Mouse (Mus musculus): ENCODE data around the gene Il18r1. TPM values are rescaled to one million over a fixed set of nuclear protein-coding genes. Genes with fewer than 3 reads are reported as not detected.

Gene Il18r1
- 0.16 and 0.37 TPM in 2 replicates for polyA plus RNA-seq (2014; fragmentation: Nextera tagmentation; extraction: Ambion mirVana)

GRCm38 (mm10) chr1:40465477-40466430 is at the start of gene Il18r1:
Gene Il18r1 (plus strand): TSS chr1:40465552.
- Histone ChIP-seq H3K4me1 (ENCODE audit: control insufficient read depth, insufficient read depth, low read length) (no peaks in the 10 kb centered on the region), H3K36me3 (ENCODE audit: control insufficient read depth, insufficient read depth, low read length) (no peaks in the 10 kb centered on the region), H3K4me3 (ENCODE audit: low read length) (no peak within 1 kb of the TSS), H3K9ac (ENCODE audit: low read depth, low read length) (no peak within 1 kb of the TSS), H3K27ac (ENCODE audit: low read depth, low read length) (no peak within 1 kb of the TSS), H3K9me3 (ENCODE audit: control insufficient read depth, low read length) (no peaks in the 10 kb centered on the region), H3K4me2 (replicated peaks; ENCODE audit: low read depth, low read length) (0 out of 2 replicates have a peak within 1 kb of the TSS, but pooled peaks have one; percentile 8), H3K27me3 (ENCODE audit: control insufficient read depth, insufficient read depth, low read length) (no peaks in the 10 kb centered on the region)
- 45% methylated on average over 20 of the region's 20 CpGs for WGBS
- no peak for ATAC-seq (ENCODE audit: low FRiP score, low TSS enrichment)

GRCm38 (mm10) chr1:40417034-40417433 is 48.3 kb upstream of the Il18r1 start:
- WGBS: 82% methylated on average over 2 of the region's 2 CpGs
- H3K36me3 ChIP-seq (ENCODE audit: control insufficient read depth, insufficient read depth, low read length): no peaks in the 10 kb centered on the region

GRCm38 (mm10) chr1:40418512-40418911 is 46.8 kb upstream of the Il18r1 start:
- H3K27me3 ChIP-seq (ENCODE audit: control insufficient read depth, insufficient read depth, low read length): no peaks in the 10 kb centered on the region
- WGBS: 77% methylated on average over 5 of the region's 5 CpGs
- ATAC-seq (ENCODE audit: low FRiP score, low TSS enrichment): no peak
- H3K9me3 ChIP-seq (ENCODE audit: control insufficient read depth, low read length): no peaks in the 10 kb centered on the region
- no peak overlapping the region for H3K9ac ChIP-seq (ENCODE audit: low read depth, low read length)
- no peaks in the 10 kb centered on the region for H3K36me3 ChIP-seq (ENCODE audit: control insufficient read depth, insufficient read depth, low read length)
- H3K27ac ChIP-seq (ENCODE audit: low read depth, low read length): no peak overlapping the region
- H3K4me1 ChIP-seq (ENCODE audit: control insufficient read depth, insufficient read depth, low read length): no peaks in the 10 kb centered on the region
- no peak overlapping the region for H3K4me2 ChIP-seq (replicated peaks; ENCODE audit: low read depth, low read length)
- no peak overlapping the region for H3K4me3 ChIP-seq (ENCODE audit: low read length)

More at GRCm38 (mm10) chr1:40417034-40417433, 48.3 kb upstream of the Il18r1 start:
- Histone ChIP-seq H3K4me3 (ENCODE audit: low read length) (no peak overlapping the region), H3K9ac (ENCODE audit: low read depth, low read length) (no peak overlapping the region), H3K4me1 (ENCODE audit: control insufficient read depth, insufficient read depth, low read length) (no peaks in the 10 kb centered on the region), H3K9me3 (ENCODE audit: control insufficient read depth, low read length) (no peaks in the 10 kb centered on the region), H3K4me2 (replicated peaks; ENCODE audit: low read depth, low read length) (no peak overlapping the region), H3K27me3 (ENCODE audit: control insufficient read depth, insufficient read depth, low read length) (no peaks in the 10 kb centered on the region), H3K27ac (ENCODE audit: low read depth, low read length) (no peak overlapping the region)
- ATAC-seq (ENCODE audit: low FRiP score, low TSS enrichment): no peak

- no peak overlapping the region for H3K4me2 ChIP-seq (replicated peaks; ENCODE audit: low read depth, low read length)
These were observed 41.5 kb upstream of the Il18r1 start for GRCm38 (mm10) chr1:40423892-40424291.

GRCm38 (mm10) chr1:40427270-40427669 is 38.1 kb upstream of the Il18r1 start:
- Histone ChIP-seq H3K4me3 (ENCODE audit: low read length) (no peak overlapping the region), H3K9ac (ENCODE audit: low read depth, low read length) (no peak overlapping the region), H3K36me3 (ENCODE audit: control insufficient read depth, insufficient read depth, low read length) (no peaks in the 10 kb centered on the region), H3K4me2 (replicated peaks; ENCODE audit: low read depth, low read length) (no peak overlapping the region), H3K9me3 (ENCODE audit: control insufficient read depth, low read length) (no peaks in the 10 kb centered on the region), H3K27me3 (ENCODE audit: control insufficient read depth, insufficient read depth, low read length) (no peaks in the 10 kb centered on the region), H3K4me1 (ENCODE audit: control insufficient read depth, insufficient read depth, low read length) (no peaks in the 10 kb centered on the region), H3K27ac (ENCODE audit: low read depth, low read length) (no peak overlapping the region)
- 89% methylated on average over 9 of the region's 9 CpGs for WGBS
- ATAC-seq (ENCODE audit: low FRiP score, low TSS enrichment): no peak

More at GRCm38 (mm10) chr1:40423892-40424291, 41.5 kb upstream of the Il18r1 start:
- 90% methylated on average over 6 of the region's 6 CpGs for WGBS
- Histone ChIP-seq H3K4me1 (ENCODE audit: control insufficient read depth, insufficient read depth, low read length) (no peaks in the 10 kb centered on the region), H3K27me3 (ENCODE audit: control insufficient read depth, insufficient read depth, low read length) (no peaks in the 10 kb centered on the region), H3K9me3 (ENCODE audit: control insufficient read depth, low read length) (no peaks in the 10 kb centered on the region), H3K27ac (ENCODE audit: low read depth, low read length) (no peak overlapping the region), H3K9ac (ENCODE audit: low read depth, low read length) (no peak overlapping the region), H3K36me3 (ENCODE audit: control insufficient read depth, insufficient read depth, low read length) (no peaks in the 10 kb centered on the region), H3K4me3 (ENCODE audit: low read length) (no peak overlapping the region)
- ATAC-seq (ENCODE audit: low FRiP score, low TSS enrichment): no peak

- ATAC-seq (ENCODE audit: low FRiP score, low TSS enrichment): no peak
- Histone ChIP-seq H3K4me3 (ENCODE audit: low read length) (no peak overlapping the region), H3K9me3 (ENCODE audit: control insufficient read depth, low read length) (no peaks in the 10 kb centered on the region), H3K4me2 (replicated peaks; ENCODE audit: low read depth, low read length) (no peak overlapping the region), H3K4me1 (ENCODE audit: control insufficient read depth, insufficient read depth, low read length) (no peaks in the 10 kb centered on the region), H3K27me3 (ENCODE audit: control insufficient read depth, insufficient read depth, low read length) (no peaks in the 10 kb centered on the region), H3K27ac (ENCODE audit: low read depth, low read length) (no peak overlapping the region), H3K9ac (ENCODE audit: low read depth, low read length) (no peak overlapping the region), H3K36me3 (ENCODE audit: control insufficient read depth, insufficient read depth, low read length) (no peaks in the 10 kb centered on the region)
- 82% methylated on average over 1 of the region's 1 CpGs for WGBS
These were observed 37.5 kb upstream of the Il18r1 start for GRCm38 (mm10) chr1:40427901-40428300.

DNA sequence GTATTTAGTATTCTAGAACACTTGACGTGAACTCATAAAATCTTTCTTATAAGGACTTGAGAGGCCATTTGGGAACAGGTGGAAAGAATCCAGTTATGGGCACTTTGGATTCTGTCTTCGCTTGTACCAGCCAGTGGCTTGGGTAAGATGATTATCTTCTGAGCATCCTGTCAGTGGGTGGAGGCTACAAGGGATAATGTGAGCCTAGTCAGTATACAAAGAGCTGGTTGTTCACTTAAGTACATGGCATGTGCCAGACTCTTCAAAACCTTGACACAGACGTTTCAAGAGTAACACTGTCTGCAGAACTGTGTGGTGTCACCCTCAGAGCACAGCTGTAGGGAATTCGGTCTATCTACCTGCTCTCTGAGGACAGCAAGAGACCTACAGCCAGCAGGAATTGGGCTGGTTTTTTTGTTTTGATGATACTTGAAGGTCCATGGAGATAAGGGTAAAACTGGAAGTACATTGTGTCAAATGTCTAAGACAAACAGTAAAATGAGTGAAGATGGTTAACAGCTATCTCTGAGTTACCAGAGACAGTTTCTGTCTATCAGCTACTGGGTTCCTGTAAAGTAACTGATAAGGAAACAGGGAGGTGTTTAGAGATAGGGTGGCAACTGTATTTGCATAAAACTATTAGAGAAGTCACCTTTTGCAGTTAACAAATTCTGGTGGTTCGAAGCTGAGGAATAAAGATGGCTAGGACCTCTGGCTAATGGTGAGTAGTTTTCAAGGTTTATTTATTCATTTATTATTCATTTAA is 36.3 kb upstream of the Il18r1 start, which contains the start of gene Il1rl1:
Gene Il1rl1 (plus strand): TSS at position 661 of the 766 bp plus-strand sequence.
- H3K4me3 ChIP-seq (ENCODE audit: low read length): no peak within 1 kb of the TSS
- H3K27me3 ChIP-seq (ENCODE audit: control insufficient read depth, insufficient read depth, low read length): no peaks in the 10 kb centered on the region
- H3K9ac ChIP-seq (ENCODE audit: low read depth, low read length): no peak within 1 kb of the TSS
- ATAC-seq (ENCODE audit: low FRiP score, low TSS enrichment): no peak
- no peaks in the 10 kb centered on the region for H3K4me1 ChIP-seq (ENCODE audit: control insufficient read depth, insufficient read depth, low read length)
- no peak within 1 kb of the TSS for H3K27ac ChIP-seq (ENCODE audit: low read depth, low read length)
- WGBS: 80% methylated on average over 5 of the region's 5 CpGs
- no peaks in the 10 kb centered on the region for H3K36me3 ChIP-seq (ENCODE audit: control insufficient read depth, insufficient read depth, low read length)
- H3K9me3 ChIP-seq (ENCODE audit: control insufficient read depth, low read length): no peaks in the 10 kb centered on the region
- H3K4me2 ChIP-seq (replicated peaks; ENCODE audit: low read depth, low read length): no peak within 1 kb of the TSS

DNA sequence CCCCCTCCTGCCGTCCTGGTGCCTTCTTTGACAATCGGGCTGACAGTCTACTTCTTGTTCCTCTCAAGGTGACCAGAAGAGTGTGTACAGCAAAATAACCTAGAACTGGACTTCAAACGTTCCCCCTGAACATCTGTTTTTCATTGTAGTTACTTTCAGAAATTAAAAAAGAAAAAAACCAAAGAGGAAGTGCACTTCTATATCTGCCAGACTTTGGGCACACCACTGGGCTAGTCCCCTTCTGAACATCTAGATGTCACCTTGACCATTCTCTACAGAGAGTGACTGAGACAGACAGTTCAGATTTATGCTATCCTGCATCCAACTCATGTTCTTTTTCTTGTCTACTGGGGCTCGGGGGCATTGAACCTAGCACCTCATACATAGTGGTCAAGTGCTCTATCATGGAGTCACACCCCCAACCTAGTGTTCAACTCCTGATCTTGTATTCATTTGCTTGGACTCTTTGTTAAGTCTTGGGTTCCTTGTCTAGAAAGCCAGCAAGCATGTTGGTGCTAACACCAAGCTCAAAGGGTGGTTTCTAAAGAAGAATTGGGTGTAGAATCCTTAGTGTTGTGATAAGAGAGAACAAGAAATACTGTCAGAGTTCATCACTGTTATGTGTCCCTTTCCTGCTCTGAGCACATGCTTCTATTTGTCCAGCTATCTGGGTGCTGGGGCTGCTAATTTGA is 35.1 kb upstream of the Il18r1 start:
- ATAC-seq (ENCODE audit: low FRiP score, low TSS enrichment): no peak
- WGBS: 82% methylated on average over 4 of the region's 4 CpGs

More for the DNA sequence above, 35.1 kb upstream of the Il18r1 start:
- Histone ChIP-seq H3K4me3 (ENCODE audit: low read length) (no peak overlapping the region), H3K9ac (ENCODE audit: low read depth, low read length) (no peak overlapping the region), H3K27ac (ENCODE audit: low read depth, low read length) (no peak overlapping the region), H3K27me3 (ENCODE audit: control insufficient read depth, insufficient read depth, low read length) (no peaks in the 10 kb centered on the region), H3K4me2 (replicated peaks; ENCODE audit: low read depth, low read length) (no peak overlapping the region), H3K4me1 (ENCODE audit: control insufficient read depth, insufficient read depth, low read length) (no peaks in the 10 kb centered on the region), H3K36me3 (ENCODE audit: control insufficient read depth, insufficient read depth, low read length) (no peaks in the 10 kb centered on the region), H3K9me3 (ENCODE audit: control insufficient read depth, low read length) (no peaks in the 10 kb centered on the region)
